Mouse (Mus musculus) kidney, adult 18-20 months (tissue): ENCODE results near the gene Erg.

Experiments
- DNase-seq: peaks from one replicate; pipeline ENCODE4 v3.0.0; 2021

Gene Erg

DNA sequence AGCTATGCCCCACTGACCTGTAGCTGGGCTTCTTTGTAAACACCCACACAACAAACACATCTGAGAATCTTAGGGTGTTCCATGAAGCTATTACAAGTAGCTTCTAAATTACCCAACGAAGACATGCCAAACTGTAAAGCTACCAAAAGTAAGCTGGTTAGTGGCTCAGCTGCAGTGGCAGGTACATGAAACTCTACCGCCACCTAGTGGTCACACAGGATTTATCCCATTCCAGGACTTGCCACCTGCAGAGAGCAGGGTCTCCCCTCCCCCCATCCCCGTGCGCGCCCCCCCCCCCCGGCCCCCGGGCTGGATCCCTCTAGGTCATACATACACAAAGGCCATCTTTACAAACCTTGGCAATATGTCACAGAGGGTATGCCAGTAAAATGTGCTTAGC lies 240.5 kb downstream of the Erg start:
- peak; percentile 65 for DNase-seq

DNA sequence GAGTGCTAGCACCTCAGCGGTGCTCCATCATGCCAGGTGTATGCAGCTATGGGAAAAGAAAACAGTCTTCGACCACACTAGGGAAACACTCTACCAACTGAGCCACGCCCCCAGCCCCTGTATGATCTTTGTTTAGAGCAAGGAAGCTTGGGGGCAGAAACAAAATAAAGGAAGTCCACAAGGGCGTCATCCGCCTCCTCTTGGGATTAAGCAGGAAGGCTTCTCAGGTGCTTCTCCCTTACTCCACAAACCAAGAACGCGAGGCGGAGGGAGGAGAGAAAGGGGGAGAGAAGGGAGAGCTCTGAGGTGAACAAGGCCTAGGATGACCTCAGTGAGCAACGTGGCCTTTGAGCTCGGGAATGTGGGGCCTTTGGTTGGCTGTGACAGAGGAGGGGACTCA lies 241.4 kb downstream of the Erg start:
- DNase-seq = no peak

DNA sequence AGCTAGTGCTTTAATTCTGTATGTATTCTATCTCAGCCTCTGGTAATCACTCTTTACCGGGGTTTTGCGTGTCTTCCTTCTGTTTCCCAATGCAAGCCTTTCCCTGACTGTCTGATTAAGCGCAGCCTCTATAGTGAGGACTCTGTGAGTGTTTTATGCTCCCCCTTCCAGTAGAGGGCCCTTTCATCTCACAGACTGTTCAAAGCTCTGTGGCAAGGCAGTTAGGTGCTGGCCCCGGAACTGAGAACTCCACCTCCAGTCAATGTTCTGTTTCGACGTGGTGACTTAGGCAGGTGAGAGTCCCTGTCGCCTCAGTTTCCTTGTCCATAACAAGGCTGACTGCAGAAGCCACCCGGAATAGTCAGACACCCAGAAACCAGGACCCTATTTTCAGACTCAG lies 244.4 kb downstream of the Erg start:
- no peak for DNase-seq

DNA sequence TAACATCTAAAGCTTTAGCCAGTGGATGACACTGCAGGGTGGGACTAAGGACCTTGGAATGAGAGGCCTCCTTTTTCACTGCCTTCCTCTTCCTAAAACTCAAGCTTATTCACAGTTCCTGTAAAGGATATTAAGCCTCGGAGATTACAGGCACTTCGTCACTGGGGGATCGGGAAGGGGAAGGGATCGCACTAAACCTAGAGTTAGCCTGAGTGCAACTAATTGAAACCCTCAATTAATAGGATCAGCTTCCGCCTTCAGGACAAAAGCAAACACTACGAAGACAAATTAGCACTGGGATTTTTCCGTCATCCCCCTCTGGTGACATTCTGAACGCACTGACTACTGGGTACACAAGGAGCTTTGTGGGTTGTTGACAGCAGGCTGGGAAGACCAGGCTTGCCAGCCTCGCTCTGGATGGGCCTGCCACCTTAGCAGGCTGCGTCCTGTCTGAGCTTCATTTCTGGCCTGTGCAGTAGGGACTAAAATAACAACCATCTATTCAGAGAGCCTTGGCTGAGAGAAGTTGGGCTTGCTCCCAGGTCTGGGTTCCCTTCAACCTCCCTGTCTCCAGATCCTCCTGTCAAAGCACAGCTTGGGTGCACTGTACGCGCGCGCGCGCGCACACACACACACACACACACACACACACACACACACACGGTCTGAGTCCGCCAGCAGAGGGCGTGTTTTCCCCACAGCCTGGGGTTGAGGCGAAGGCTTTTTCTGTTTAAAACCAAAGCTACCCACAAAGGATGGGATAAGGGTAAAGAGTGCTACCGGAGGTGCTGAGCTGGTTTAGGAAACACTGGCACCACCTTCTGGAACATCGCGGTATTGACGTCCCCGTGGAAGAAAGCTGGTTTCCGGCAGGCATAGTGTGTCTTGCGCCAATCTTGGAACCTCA lies 245.3 kb downstream of the Erg start:
- peak; percentile 89 for DNase-seq

DNA sequence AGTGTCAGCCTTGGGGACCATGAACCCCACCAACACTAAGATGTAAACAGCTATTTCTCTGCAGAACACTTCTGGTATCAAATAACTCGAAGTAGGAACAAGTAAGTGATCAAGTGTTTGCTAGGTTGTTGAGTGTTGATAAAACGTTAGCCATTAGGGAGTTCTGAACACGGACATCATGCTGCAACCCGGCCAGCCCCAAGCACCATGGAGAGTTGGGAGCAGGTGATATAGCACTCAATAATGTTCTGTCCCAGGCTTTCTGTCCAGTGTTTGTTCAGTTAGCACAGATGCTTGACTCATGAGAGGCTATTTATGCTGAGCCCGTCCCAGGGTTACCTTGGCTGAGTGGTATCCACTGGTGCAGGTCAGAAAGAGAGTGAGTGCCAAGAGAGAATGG lies 254.2 kb downstream of the Erg start:
- DNase-seq = no peak

DNA sequence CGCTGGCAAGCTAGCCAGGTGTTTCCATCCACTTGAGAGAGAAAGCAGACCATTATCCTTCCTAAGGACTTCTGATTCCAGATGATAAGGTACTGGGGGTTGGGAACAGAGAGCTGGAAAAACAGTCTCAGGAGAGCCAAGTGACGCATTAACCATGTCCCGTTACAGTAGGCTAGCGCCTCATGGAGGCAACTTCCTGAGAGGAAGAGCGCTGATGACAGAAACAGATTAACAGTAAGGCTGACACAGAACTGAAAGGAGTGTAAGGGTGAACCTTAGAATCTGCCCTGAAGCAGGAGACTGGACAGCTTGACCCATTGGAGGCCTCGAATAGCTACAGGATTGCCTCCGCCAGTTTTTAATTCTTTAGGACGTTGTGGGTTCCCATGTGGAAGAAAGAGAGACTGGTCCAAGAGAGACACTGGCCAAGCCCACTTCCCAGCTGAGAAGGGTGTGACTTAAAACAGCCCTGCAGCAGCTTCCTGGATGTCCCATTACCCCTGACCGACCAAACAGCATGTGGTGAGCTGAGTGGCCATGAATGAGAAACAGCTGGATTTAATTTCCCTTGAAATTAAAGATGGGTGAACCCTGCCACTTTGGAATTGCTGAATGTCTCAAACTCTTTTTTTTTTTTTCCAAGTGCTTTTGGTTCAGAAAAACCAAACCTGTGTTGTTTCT lies 264.3 kb downstream of the Erg start:
- DNase-seq = peak; percentile 17
